Mouse (Mus musculus): ENCODE results near the gene Prkacb. TPM values are rescaled to one million over a fixed set of nuclear protein-coding genes. Genes with fewer than 3 reads are reported as not detected.

Gene Prkacb
- polyA plus RNA-seq, 1 experiment from 2014 or later = 22.2 TPM

DNA sequence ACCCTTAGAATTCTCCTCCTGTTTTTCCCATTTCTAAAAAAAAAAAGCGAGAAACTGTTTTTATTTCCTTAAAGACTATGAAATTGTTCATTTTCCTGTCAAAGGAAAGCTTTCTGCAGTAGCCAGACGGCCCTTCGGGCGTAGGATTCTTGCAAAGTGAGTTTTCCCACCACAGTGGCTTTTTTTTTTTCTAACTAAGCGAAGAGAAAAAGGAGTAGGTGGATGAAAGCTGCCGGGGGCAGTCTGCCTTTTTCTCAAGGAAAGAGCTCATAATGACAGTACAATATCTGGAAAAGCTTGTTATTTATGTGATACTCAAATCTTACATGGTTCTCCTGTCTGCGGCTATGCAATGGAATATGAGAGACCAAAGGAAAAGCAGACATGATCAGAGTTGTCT is 101.7 kb downstream of the Prkacb start:
- Histone ChIP-seq H3K4me1 (no peaks in the 10 kb centered on the region), H3K4me2 (no peak overlapping the region), H3K36me3 (no peaks in the 10 kb centered on the region), H3K27ac (no peak overlapping the region), H3K9ac (no peak overlapping the region), H3K9me3 (replicated peaks) (no peaks in the 10 kb centered on the region), H3K27me3 (replicated peaks) (no peaks in the 10 kb centered on the region), H3K4me3 (no peak overlapping the region)
- no peak for ATAC-seq
- 72% methylated on average over 7 of the region's 7 CpGs for WGBS (ENCODE audit: insufficient replicate concordance)

- Histone ChIP-seq H3K9me3 (replicated peaks) (no peaks in the 10 kb centered on the region), H3K4me3 (no peak overlapping the region), H3K36me3 (no peaks in the 10 kb centered on the region), H3K4me1 (no peaks in the 10 kb centered on the region), H3K27ac (no peak overlapping the region), H3K9ac (no peak overlapping the region), H3K27me3 (replicated peaks) (no peaks in the 10 kb centered on the region), H3K4me2 (no peak overlapping the region)
- 48% methylated on average over 1 of the region's 1 CpGs for WGBS (ENCODE audit: insufficient replicate concordance)
- no peak for ATAC-seq
Measured at GRCm38 (mm10) chr3:146709086-146709485, 103.7 kb downstream of the Prkacb start.

GRCm38 (mm10) chr3:146708381-146708780 is 104.4 kb downstream of the Prkacb start:
- no peak overlapping the region for H3K4me2 ChIP-seq
- 60% methylated on average over 3 of the region's 3 CpGs for WGBS (ENCODE audit: insufficient replicate concordance)
- ATAC-seq = peak; percentile 61; the same call in 1 of the 2 replicates

DNA sequence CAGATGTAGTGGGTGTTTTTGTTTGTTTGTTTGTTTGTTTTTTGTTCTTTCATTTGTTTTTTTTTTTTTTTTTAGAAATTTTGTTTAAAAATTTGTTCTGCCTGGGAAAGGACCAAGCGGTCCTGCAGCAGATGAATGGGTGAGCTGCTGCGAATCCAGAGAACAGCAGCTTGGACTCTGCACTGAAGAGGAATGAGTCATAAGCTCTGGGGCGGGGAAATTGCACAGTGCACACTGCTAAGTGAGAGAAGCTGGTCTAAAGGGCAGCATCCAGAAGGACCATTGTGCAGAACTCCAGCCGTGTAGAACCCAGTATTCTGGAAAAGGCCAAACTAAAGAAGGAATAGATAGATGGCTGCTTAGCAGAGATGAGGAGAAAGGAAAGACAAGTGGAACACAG is 108.7 kb downstream of the Prkacb start:
- ATAC-seq = no peak
- Histone ChIP-seq H3K4me2 (no peak overlapping the region), H3K4me3 (no peak overlapping the region), H3K9ac (no peak overlapping the region), H3K36me3 (no peaks in the 10 kb centered on the region), H3K27me3 (replicated peaks) (no peaks in the 10 kb centered on the region), H3K4me1 (peaks cover 16% of the 10 kb centered on the region), H3K9me3 (replicated peaks) (no peaks in the 10 kb centered on the region), H3K27ac (no peak overlapping the region)
- 71% methylated on average over 4 of the region's 4 CpGs for WGBS (ENCODE audit: insufficient replicate concordance)

More at GRCm38 (mm10) chr3:146708381-146708780, 104.4 kb downstream of the Prkacb start:
- Histone ChIP-seq H3K27me3 (replicated peaks) (no peaks in the 10 kb centered on the region), H3K4me3 (no peak overlapping the region), H3K27ac (no peak overlapping the region), H3K9ac (no peak overlapping the region), H3K36me3 (no peaks in the 10 kb centered on the region), H3K9me3 (replicated peaks) (no peaks in the 10 kb centered on the region), H3K4me1 (no peaks in the 10 kb centered on the region)

- peak overlapping the region; percentile 36 for H3K4me3 ChIP-seq
- no peaks in the 10 kb centered on the region for H3K36me3 ChIP-seq
- H3K9ac ChIP-seq = peak overlapping the region; percentile 50
- peak; percentile 95 for ATAC-seq
- H3K4me2 ChIP-seq = peak overlapping the region; percentile 62
- peak overlapping the region; percentile 57 for H3K27ac ChIP-seq
- no peaks in the 10 kb centered on the region for H3K9me3 ChIP-seq (replicated peaks)
- WGBS (ENCODE audit: insufficient replicate concordance) = 13% methylated on average over 11 of the region's 11 CpGs
- no peaks in the 10 kb centered on the region for H3K27me3 ChIP-seq (replicated peaks)
- H3K4me1 ChIP-seq = peaks cover 24% of the 10 kb centered on the region
Measured at GRCm38 (mm10) chr3:146700051-146700450, 112.7 kb downstream of the Prkacb start.

- peak; percentile 58; the same call in 1 of the 2 replicates for ATAC-seq
Measured at GRCm38 (mm10) chr3:146698982-146699381, 113.8 kb downstream of the Prkacb start.

GRCm38 (mm10) chr3:146692547-146692946 is 120.2 kb downstream of the Prkacb start:
- H3K9me3 ChIP-seq (replicated peaks) = no peaks in the 10 kb centered on the region
- no peaks in the 10 kb centered on the region for H3K4me1 ChIP-seq
- H3K27me3 ChIP-seq (replicated peaks) = no peaks in the 10 kb centered on the region; the same call in 1 of the 2 replicates
- 62% methylated on average over 5 of the region's 5 CpGs for WGBS (ENCODE audit: insufficient replicate concordance)
- H3K4me3 ChIP-seq = no peak overlapping the region
- no peak overlapping the region for H3K27ac ChIP-seq
- H3K36me3 ChIP-seq = no peaks in the 10 kb centered on the region
- no peak overlapping the region for H3K9ac ChIP-seq
- H3K4me2 ChIP-seq = no peak overlapping the region
- no peak for ATAC-seq

More at GRCm38 (mm10) chr3:146698982-146699381, 113.8 kb downstream of the Prkacb start:
- H3K27ac ChIP-seq = 0 out of 2 replicates have a peak overlapping the region, but pooled peaks have one; percentile 32
- WGBS (ENCODE audit: insufficient replicate concordance) = 19% methylated on average over 11 of the region's 11 CpGs
- H3K4me3 ChIP-seq = no peak overlapping the region
- no peak overlapping the region for H3K9ac ChIP-seq
- H3K36me3 ChIP-seq = no peaks in the 10 kb centered on the region
- H3K4me2 ChIP-seq = peak overlapping the region; percentile 62
- no peaks in the 10 kb centered on the region for H3K9me3 ChIP-seq (replicated peaks)
- peaks cover 24% of the 10 kb centered on the region for H3K4me1 ChIP-seq
- no peaks in the 10 kb centered on the region for H3K27me3 ChIP-seq (replicated peaks)

- peaks cover 26% of the 10 kb centered on the region for H3K4me1 ChIP-seq
- no peak overlapping the region for H3K4me3 ChIP-seq
- no peaks in the 10 kb centered on the region for H3K9me3 ChIP-seq (replicated peaks)
- no peak overlapping the region for H3K27ac ChIP-seq
- H3K4me2 ChIP-seq = no peak overlapping the region
- no peaks in the 10 kb centered on the region for H3K36me3 ChIP-seq
- ATAC-seq = no peak
- H3K27me3 ChIP-seq (replicated peaks) = peaks cover 35% of the 10 kb centered on the region
- H3K9ac ChIP-seq = no peak overlapping the region
- 59% methylated on average over 4 of the region's 4 CpGs for WGBS (ENCODE audit: insufficient replicate concordance)
Measured at GRCm38 (mm10) chr3:146687121-146687725, 125.6 kb downstream of the Prkacb start.

- Histone ChIP-seq H3K27me3 (replicated peaks) (peaks cover 35% of the 10 kb centered on the region), H3K4me3 (no peak overlapping the region), H3K9ac (no peak overlapping the region), H3K4me2 (peak overlapping the region; percentile 76; the same call in 1 of the 2 replicates), H3K27ac (no peak overlapping the region), H3K4me1 (peaks cover 26% of the 10 kb centered on the region), H3K36me3 (no peaks in the 10 kb centered on the region), H3K9me3 (replicated peaks) (no peaks in the 10 kb centered on the region)
- ATAC-seq = peak; percentile 68
- WGBS (ENCODE audit: insufficient replicate concordance) = 39% methylated on average over 8 of the region's 8 CpGs
Measured at GRCm38 (mm10) chr3:146686428-146686827, 126.4 kb downstream of the Prkacb start.

GRCm38 (mm10) chr3:146684811-146685675 is 127.7 kb downstream of the Prkacb start, which contains the start of gene Samd13:
Gene Samd13, minus strand, starts transcription at chr3:146685592.
- H3K27ac ChIP-seq = no peak within 1 kb of the TSS
- peaks cover 35% of the 10 kb centered on the region for H3K27me3 ChIP-seq (replicated peaks)
- H3K4me2 ChIP-seq = peak within 1 kb of the TSS; percentile 76
- H3K9me3 ChIP-seq (replicated peaks) = no peaks in the 10 kb centered on the region
- WGBS (ENCODE audit: insufficient replicate concordance) = 4% methylated on average over 50 of the region's 50 CpGs
- ATAC-seq = peak; percentile 65
- peaks cover 26% of the 10 kb centered on the region for H3K4me1 ChIP-seq
- peak within 1 kb of the TSS; percentile 55 for H3K4me3 ChIP-seq
- peak within 1 kb of the TSS; percentile 57 for H3K9ac ChIP-seq
- H3K36me3 ChIP-seq = no peaks in the 10 kb centered on the region

- Histone ChIP-seq H3K27ac (no peak overlapping the region), H3K4me2 (peak overlapping the region; percentile 33; the same call in 1 of the 2 replicates), H3K4me3 (no peak overlapping the region), H3K36me3 (no peaks in the 10 kb centered on the region), H3K9me3 (replicated peaks) (no peaks in the 10 kb centered on the region), H3K9ac (no peak overlapping the region), H3K27me3 (replicated peaks) (peaks cover 35% of the 10 kb centered on the region), H3K4me1 (peaks cover 26% of the 10 kb centered on the region)
- no peak for ATAC-seq
- 34% methylated on average over 2 of the region's 2 CpGs for WGBS (ENCODE audit: insufficient replicate concordance)
Measured at GRCm38 (mm10) chr3:146683095-146683494, 129.7 kb downstream of the Prkacb start.

- Histone ChIP-seq H3K9ac (no peak overlapping the region), H3K4me3 (no peak overlapping the region)
- WGBS (ENCODE audit: insufficient replicate concordance) = 51% methylated on average over 13 of the region's 13 CpGs
Measured at GRCm38 (mm10) chr3:146682140-146682651, 130.6 kb downstream of the Prkacb start.

More at GRCm38 (mm10) chr3:146682140-146682651, 130.6 kb downstream of the Prkacb start:
- peak overlapping the region; percentile 33 for H3K4me2 ChIP-seq
- peaks cover 35% of the 10 kb centered on the region for H3K27me3 ChIP-seq (replicated peaks)
- no peaks in the 10 kb centered on the region for H3K9me3 ChIP-seq (replicated peaks)
- peaks cover 26% of the 10 kb centered on the region for H3K4me1 ChIP-seq
- no peaks in the 10 kb centered on the region for H3K36me3 ChIP-seq
- no peak overlapping the region for H3K27ac ChIP-seq
- ATAC-seq = no peak

All from liver, embryonic 12.5 days (tissue).